Mouse (Mus musculus): Measurements from ENCODE around the gene Ap1b1.

- no peak for TF ChIP-seq CTCF (IDR thresholded peaks at IDR 0.05; ENCODE audit: borderline replicate concordance, control insufficient read depth, extremely low read depth, insufficient read depth, low read length, poor library complexity)
- TF ChIP-seq POLR2A (IDR thresholded peaks at IDR 0.05; ENCODE audit: control insufficient read depth, extremely low read depth, insufficient read depth, low read length, poor library complexity): no peak
Observed at GRCm38 (mm10) chr11:5054151-5054550, 67.5 kb downstream of the Ap1b1 start.

Data from thymus, adult 2 months (tissue).